Mouse (Mus musculus) cerebellum, adult 2 months (tissue): Measurements from ENCODE around the gene Mprip. TPM values are rescaled to one million over a fixed set of nuclear protein-coding genes. Genes with fewer than 3 reads are reported as not detected.

ENCODE experiments used
- DNase-seq, 2 experiments: peaks; one replicate each; pipeline ENCODE4 v3.0.0; 2021
- H3K27ac ChIP-seq: fragments of 200-500 bp; 2 replicates; pipeline ENCODE4 v1.5.1; 2012; ENCODE audit warnings: low read length, control low read depth, inconsistent platforms; ENCODE audit not compliant: insufficient read depth
- H3K27me3 ChIP-seq: fragments of 200-500 bp; 2 replicates; pipeline ENCODE4 v1.6.1; 2012; ENCODE audit warnings: inconsistent platforms, mild to moderate bottlenecking, low read length, moderate library complexity; ENCODE audit not compliant: control insufficient read depth, insufficient read depth
- H3K4me1 ChIP-seq: fragments of 200-500 bp; 2 replicates; pipeline ENCODE4 v1.6.1; 2011; ENCODE audit warnings: low read length; ENCODE audit not compliant: control insufficient read depth, insufficient read depth
- H3K4me3 ChIP-seq: fragments of 200-500 bp; replicated peaks from 2 replicates; pipeline ENCODE3; 2011; ENCODE audit warnings: mild to moderate bottlenecking, low read depth, low read length, control low read depth; ENCODE audit not compliant: insufficient read depth
- CTCF ChIP-seq: fragments of 200-500 bp; IDR thresholded peaks from 2 replicates; pipeline ENCODE4 v1.5.1; 2011; ENCODE audit warnings: low read depth, mild to moderate bottlenecking, control low read depth, low read length, moderate library complexity, borderline replicate concordance; ENCODE audit not compliant: insufficient read depth
- POLR2A ChIP-seq: fragments of 200-500 bp; IDR thresholded peaks from 2 replicates; pipeline ENCODE4 v1.6.1; 2011; ENCODE audit warnings: low read length, control low read depth, borderline replicate concordance; ENCODE audit not compliant: insufficient read depth
- WGBS: fragments of 180-500 bp; shearing (Covaris S2); methylation state at CpG from one replicate; pipeline ENCODE4 v1.1.7; 2018; 5-methylcytosine and 5-hydroxymethylcytosine counted together
- polyA plus RNA-seq: library from polyadenylated mRNA; depleted of rRNA; stranded (reverse); fragments of >200 nt; gene quantifications from 2 replicates; pipeline ENCODE4 v1.2.3, GENCODE M21; 2012

Mprip gene
- polyA plus RNA-seq, 1 experiment, result 160 TPM

GRCm38 (mm10) chr11:59743712-59744111, 82.6 kb downstream of the Mprip start:
- Histone ChIP-seq H3K27ac (0 out of 2 replicates have a peak overlapping the region, but pooled peaks have one; percentile 26), H3K4me3 (no peak overlapping the region), H3K27me3 (no peaks in the 10 kb centered on the region), H3K4me1 (peaks cover 31% of the 10 kb centered on the region)
- TF ChIP-seq CTCF, result no peak
- no peak for TF ChIP-seq POLR2A
- DNase-seq, result peak in 1 of 2 experiments; percentile 38
- 36% methylated on average over 1 of the region's 1 CpGs for WGBS

GRCm38 (mm10) chr11:59744374-59744773, 83.3 kb downstream of the Mprip start:
- peaks cover 31% of the 10 kb centered on the region for H3K4me1 ChIP-seq

GRCm38 (mm10) chr11:59745851-59746250, 84.7 kb downstream of the Mprip start:
- no peaks in the 10 kb centered on the region for H3K27me3 ChIP-seq
- WGBS, result 96% methylated on average over 5 of the region's 5 CpGs
- DNase-seq, result no peak
- no peak overlapping the region for H3K4me3 ChIP-seq
- no peak overlapping the region for H3K27ac ChIP-seq
- no peak for TF ChIP-seq CTCF
- no peak for TF ChIP-seq POLR2A
- H3K4me1 ChIP-seq, result peaks cover 31% of the 10 kb centered on the region

More at GRCm38 (mm10) chr11:59744374-59744773, 83.3 kb downstream of the Mprip start:
- no peak for TF ChIP-seq POLR2A
- TF ChIP-seq CTCF, result no peak
- DNase-seq, result peak; percentile 45 to 50
- 38% methylated on average over 4 of the region's 4 CpGs for WGBS
- Histone ChIP-seq H3K27me3 (no peaks in the 10 kb centered on the region), H3K27ac (peak overlapping the region; percentile 26), H3K4me3 (no peak overlapping the region)

- Histone ChIP-seq H3K27ac (no peak overlapping the region), H3K4me3 (no peak overlapping the region), H3K27me3 (no peaks in the 10 kb centered on the region), H3K4me1 (peaks cover 31% of the 10 kb centered on the region)
- DNase-seq, result peak; percentile 45 to 48
- 83% methylated on average over 2 of the region's 2 CpGs for WGBS
- TF ChIP-seq CTCF, result peak; percentile 70
- no peak for TF ChIP-seq POLR2A
Measured at GRCm38 (mm10) chr11:59746614-59747013, 85.5 kb downstream of the Mprip start.

GRCm38 (mm10) chr11:59749050-59749449, 87.9 kb downstream of the Mprip start:
- TF ChIP-seq CTCF (no peak), POLR2A (no peak)
- WGBS, result 89% methylated on average over 3 of the region's 3 CpGs
- Histone ChIP-seq H3K4me1 (peaks cover 7% of the 10 kb centered on the region), H3K27ac (no peak overlapping the region), H3K4me3 (no peak overlapping the region), H3K27me3 (no peaks in the 10 kb centered on the region)
- DNase-seq, result no peak

- no peak overlapping the region for H3K4me3 ChIP-seq
- TF ChIP-seq POLR2A, result no peak
- TF ChIP-seq CTCF, result no peak
- H3K27ac ChIP-seq, result no peak overlapping the region
- H3K27me3 ChIP-seq, result no peaks in the 10 kb centered on the region
- WGBS, result 91% methylated on average over 6 of the region's 6 CpGs
- H3K4me1 ChIP-seq, result peaks cover 20% of the 10 kb centered on the region
- no peak for DNase-seq
Measured at GRCm38 (mm10) chr11:59754504-59754903, 93.4 kb downstream of the Mprip start.

GRCm38 (mm10) chr11:59756351-59756750, 95.2 kb downstream of the Mprip start:
- Histone ChIP-seq H3K4me3 (no peak overlapping the region), H3K4me1 (peaks cover 39% of the 10 kb centered on the region), H3K27me3 (no peaks in the 10 kb centered on the region), H3K27ac (no peak overlapping the region)
- WGBS, result 64% methylated on average over 4 of the region's 4 CpGs
- TF ChIP-seq CTCF (no peak), POLR2A (no peak)
- no peak for DNase-seq

- TF ChIP-seq CTCF, result no peak
- peak in 1 of 2 experiments; percentile 66 for DNase-seq
- Histone ChIP-seq H3K27me3 (no peaks in the 10 kb centered on the region), H3K4me1 (peaks cover 48% of the 10 kb centered on the region), H3K4me3 (no peak overlapping the region), H3K27ac (peak overlapping the region; percentile 98)
- 25% methylated on average over 9 of the region's 9 CpGs for WGBS
Measured at GRCm38 (mm10) chr11:59758191-59758985, 97.3 kb downstream of the Mprip start.
